Mouse (Mus musculus) liver, adult 2 months (tissue): ENCODE data around the gene Kcnd3.

Source experiments
- CTCF ChIP-seq: fragments of 200-500 bp; IDR thresholded peaks from 2 replicates; pipeline ENCODE4 v1.5.1; 2011; ENCODE audit warnings: low read depth, low read length, control low read depth
- POLR2A ChIP-seq: fragments of 200-500 bp; IDR thresholded peaks from 2 replicates; pipeline ENCODE4 v1.6.1; 2011; ENCODE audit warnings: low read length, control low read depth; ENCODE audit not compliant: insufficient read depth; ENCODE audit errors: extremely low read depth

DNA sequence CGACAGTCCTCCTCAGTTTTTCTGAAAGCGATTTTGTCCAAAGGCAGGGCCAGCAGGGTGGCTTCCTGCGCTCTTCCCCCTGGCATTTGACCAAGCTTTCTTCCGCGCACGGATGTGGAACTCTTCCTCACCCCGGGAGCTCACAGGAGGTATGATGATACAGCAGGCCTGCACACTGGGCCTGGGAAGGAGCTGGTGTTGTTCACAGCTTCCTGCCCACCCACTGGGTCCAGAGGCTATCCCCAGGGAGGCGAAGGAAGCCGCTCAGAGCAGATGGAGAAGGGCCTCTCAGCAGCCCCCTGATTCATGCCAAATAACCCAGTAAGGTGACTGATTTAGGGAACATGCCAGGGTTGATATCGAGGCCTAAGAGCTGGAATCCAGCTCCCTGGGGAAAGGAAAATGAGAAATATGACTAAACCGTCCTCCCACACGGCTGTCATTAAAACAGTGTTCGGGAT, 94.5 kb downstream of the Kcnd3 start:
- TF ChIP-seq CTCF, result no peak
- TF ChIP-seq POLR2A, result no peak
